Mouse (Mus musculus) myocyte (in vitro differentiated cells): ENCODE data around the gene Rcor1.

Experiments used
- E2F4 ChIP-seq: IDR thresholded peaks from one replicate; pipeline ENCODE4 v1.6.1; 2011; ENCODE audit warnings: mild to moderate bottlenecking, control low read depth, moderate library complexity; ENCODE audit not compliant: insufficient read depth
- MAX ChIP-seq: IDR thresholded peaks from one replicate; pipeline ENCODE4 v1.6.1; 2011; ENCODE audit warnings: low read depth, mild to moderate bottlenecking, control low read depth
- MYOD1 ChIP-seq, 3 experiments: IDR thresholded peaks; one replicate each; pipeline ENCODE4 v1.6.1; 2011; ENCODE audit warnings: control low read depth in 2 of 3, low read depth in 2 of 3, mild to moderate bottlenecking in 2 of 3, moderate library complexity in 1 of 3; ENCODE audit not compliant: insufficient read length in 2 of 3, control insufficient read depth in 1 of 3
- MYOG ChIP-seq, 3 experiments: IDR thresholded peaks; one replicate each; pipeline ENCODE4 v1.6.1; 2011; ENCODE audit warnings: control low read depth in 2 of 3, low read depth in 2 of 3, mild to moderate bottlenecking in 2 of 3; ENCODE audit not compliant: insufficient read length in 2 of 3, control insufficient read depth in 1 of 3, insufficient read depth in 1 of 3
- POLR2A ChIP-seq: IDR thresholded peaks from one replicate; pipeline ENCODE4 v1.6.1; 2011; ENCODE audit warnings: low read depth, mild to moderate bottlenecking, control low read depth, moderate library complexity; ENCODE audit not compliant: insufficient read length
- REST ChIP-seq: IDR thresholded peaks from one replicate; pipeline ENCODE4 v1.6.1; 2011; ENCODE audit warnings: mild to moderate bottlenecking, control low read depth, moderate library complexity; ENCODE audit not compliant: insufficient read depth, insufficient read length
- TCF12 ChIP-seq: IDR thresholded peaks from one replicate; pipeline ENCODE4 v1.6.1; 2011; ENCODE audit warnings: mild to moderate bottlenecking, control low read depth; ENCODE audit not compliant: poor library complexity, insufficient read depth, severe bottlenecking

DNA sequence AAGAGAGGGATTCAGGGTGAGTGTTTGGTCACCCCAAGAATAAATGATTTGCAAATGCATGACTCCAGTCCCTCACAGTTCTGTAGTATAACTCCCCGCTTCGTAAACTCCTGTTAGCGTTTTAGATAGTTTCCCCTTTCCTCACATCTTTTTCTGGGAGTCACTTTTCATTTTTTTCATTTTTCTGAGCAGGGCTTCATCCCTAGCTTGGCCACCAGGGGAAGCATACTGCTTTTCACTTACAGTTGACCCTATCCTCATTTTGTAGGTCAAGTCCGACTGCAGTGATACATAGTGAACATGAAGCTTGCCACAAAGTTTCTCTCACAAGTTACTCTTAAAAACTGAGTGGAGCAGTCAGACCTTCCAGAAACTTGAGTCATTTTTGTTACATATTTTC lies 2.0 kb downstream of the Rcor1 start:
- TF ChIP-seq TCF12: no peak
- TF ChIP-seq POLR2A: no peak
- TF ChIP-seq E2F4: no peak
- no peak for TF ChIP-seq MAX
- no peak for TF ChIP-seq MYOD1 (IDR thresholded peaks at IDR 0.05; ENCODE audit: control insufficient read depth in 1 of 3, insufficient read length in 2 of 3, low read depth in 2 of 3)
- TF ChIP-seq REST: no peak
- TF ChIP-seq MYOG (IDR thresholded peaks at IDR 0.05; ENCODE audit: control insufficient read depth in 1 of 3, insufficient read depth in 1 of 3, insufficient read length in 2 of 3, low read depth in 2 of 3): no peak
